Mouse (Mus musculus) left cerebral cortex, adult 8-10 months (tissue): ENCODE data around the gene Gmip. TPM values are rescaled to one million over a fixed set of nuclear protein-coding genes. Genes with fewer than 3 reads are reported as not detected.

Experiments
- DNase-seq, 2 experiments: peaks; one replicate each; pipeline ENCODE4 v3.0.0; 2022; ENCODE audit warnings: low spot score in 2 of 2
- total RNA-seq, 4 experiments: library from RNA; stranded (reverse); gene quantifications; 2 replicates each; pipeline ENCODE4 v1.2.4; 2022

The Gmip gene
- total RNA-seq: 10 to 100 TPM; 11.6 to 18.1 (median 15.7) TPM

GRCm38 (mm10) chr8:69808094-69808863, at the start of gene Gmip:
Gene Gmip, plus strand, starts transcription at chr8:69808679.
- no peak for DNase-seq

GRCm38 (mm10) chr8:69761814-69762445, 46.5 kb upstream of the Gmip start:
- no peak for DNase-seq

DNA sequence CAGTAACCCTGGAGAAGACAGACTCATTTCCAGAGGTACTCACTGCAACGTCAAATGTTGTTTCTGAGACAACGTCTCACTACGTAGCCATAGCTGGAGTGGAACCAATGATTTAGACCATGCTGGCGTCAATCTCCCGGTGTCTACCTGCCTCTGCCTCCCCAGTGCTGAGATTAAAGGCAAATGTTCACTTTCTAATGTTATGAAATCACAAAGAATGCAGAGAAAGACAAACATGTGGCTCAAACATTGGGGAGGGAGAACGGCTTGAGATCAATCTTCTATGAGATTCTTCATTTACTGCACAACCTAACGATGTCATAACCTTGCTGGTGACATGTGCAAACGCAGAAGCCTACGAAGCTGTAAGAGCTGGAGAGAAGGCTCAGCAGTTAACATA, 37.3 kb upstream of the Gmip start:
- DNase-seq: no peak

DNA sequence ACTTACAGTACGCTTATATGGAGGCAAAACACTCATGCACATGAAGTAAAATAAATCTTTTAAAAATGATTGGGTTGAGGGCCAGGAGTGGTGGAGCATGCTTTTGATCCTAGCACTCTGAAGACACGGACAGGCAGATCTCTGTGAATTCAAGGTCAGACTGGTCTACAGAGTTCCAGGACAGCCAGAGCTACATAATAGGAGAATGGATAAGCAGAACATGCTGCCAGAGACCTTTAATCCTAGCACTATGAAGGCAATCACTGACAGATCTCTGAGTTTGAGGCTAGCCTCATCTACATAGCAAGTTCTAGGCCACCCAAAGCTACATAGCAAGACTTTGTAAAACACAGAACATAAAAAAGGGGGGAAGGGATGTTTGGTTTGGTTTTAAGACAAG, 36.4 kb upstream of the Gmip start:
- no peak for DNase-seq

- peak; percentile 77 to 93 for DNase-seq
Measured at GRCm38 (mm10) chr8:69774503-69775148, 33.9 kb upstream of the Gmip start, which contains the start of gene Gm20422. Gene Gm20422, minus strand, starts transcription at chr8:69774886.

DNA sequence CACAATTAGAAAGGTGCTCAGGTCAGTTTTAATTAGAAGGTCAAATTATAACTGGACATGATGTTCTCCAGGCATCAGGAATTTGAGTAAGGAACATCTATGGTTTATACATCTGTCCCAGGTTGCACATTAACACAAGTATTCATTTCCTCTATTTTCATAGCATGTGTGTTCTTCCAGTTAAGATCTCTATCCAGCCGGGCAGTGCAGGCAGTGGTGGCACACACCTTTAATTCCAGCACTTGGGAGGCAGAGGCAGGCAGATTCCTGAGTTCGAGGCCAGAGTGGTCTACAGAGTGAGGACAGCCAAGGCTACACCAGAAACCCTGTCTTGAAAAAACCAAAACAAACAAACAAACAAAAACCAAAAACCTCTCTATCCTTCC, 33.3 kb upstream of the Gmip start:
- DNase-seq: no peak

DNA sequence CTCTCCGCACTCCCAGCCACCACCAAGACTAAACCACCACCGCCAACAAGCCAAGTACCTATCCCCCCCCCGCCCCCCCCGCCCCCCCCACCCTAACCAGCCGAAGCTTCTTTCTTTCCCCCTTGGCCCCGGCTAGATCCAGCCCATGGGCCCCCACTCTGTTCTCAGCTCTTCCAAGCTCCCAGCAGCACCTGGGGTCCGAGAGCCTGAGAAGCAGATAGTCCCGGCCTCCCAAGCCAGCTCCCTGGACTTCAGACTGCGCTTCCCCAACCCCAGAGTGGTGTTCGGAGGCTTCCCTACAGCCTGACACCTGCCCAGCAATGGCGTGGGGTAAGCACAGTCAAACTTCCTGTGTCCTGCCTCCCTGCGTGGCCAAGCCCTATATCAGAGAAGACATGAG, 31.4 kb upstream of the Gmip start:
- no peak for DNase-seq

DNA sequence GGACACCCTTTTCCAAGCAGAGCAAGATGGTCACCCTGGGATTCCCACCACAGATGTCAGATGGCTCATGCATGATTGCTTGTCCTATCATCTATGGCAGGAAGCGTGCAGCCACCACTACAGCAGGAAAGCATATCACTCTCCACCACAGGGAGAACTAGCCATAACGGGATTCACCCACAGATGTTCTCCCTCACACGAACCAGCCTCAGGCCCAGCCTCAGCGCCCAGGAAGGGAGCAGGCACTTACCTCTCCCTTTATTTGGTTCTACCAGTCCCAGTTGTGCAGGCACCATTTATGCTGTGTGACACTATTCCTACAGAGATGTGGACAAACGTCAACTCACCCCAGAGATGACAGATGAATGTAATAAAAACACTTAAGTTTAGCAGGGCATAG, 19.4 kb upstream of the Gmip start:
- peak in 1 of 2 experiments; percentile 4 for DNase-seq

GRCm38 (mm10) chr8:69789731-69790130, 18.7 kb upstream of the Gmip start:
- peak; percentile 0 to 1 for DNase-seq

DNA sequence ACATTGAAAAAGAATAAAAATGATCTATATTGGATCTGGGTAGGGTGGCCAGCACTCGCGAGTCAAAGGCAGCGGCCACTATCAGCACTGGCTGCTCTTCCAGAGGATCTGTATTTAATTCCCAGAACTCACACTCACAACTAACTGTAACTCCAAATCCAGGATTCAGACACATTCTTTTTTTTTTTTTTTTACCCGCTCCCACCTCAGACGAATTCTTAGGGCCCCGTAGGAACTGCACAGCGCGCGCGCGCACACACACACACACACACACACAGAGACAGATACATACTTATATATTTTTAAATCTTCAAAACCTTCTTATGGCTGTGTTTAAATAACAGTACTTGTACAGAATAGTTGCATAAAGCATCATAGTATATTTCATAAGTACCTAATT, 18.1 kb upstream of the Gmip start:
- DNase-seq: peak in 1 of 2 experiments; percentile 3

DNA sequence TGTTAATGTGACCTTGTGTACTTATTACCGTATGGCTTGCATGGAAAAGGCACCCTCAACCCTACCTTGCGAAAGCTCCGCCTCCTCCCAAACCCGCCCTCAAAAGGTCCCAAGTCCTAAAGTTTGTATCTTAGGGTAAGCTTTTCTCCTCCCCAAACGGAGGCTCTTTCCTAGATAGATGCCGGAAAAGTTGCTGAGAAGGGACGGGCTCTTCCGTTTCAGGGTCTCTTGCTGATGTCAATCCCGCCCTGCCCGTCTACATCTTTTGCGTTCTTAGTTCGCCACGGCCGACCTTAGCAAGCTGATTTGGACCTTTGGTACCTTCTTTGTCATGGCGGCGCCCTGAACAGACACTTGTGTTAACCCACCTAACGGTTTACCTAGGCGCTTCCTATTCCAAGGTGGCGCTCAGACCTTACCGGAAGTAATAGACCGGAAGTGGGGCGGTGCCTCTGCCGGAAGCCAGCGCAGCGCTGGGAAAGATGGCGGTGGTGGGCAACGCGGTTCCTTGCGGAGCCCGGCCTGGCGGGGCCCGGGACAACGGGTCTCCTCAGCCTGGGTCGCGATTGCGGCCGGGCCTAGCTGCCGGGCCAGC, 17.6 kb upstream of the Gmip start, which contains the start of the genes Atp13a1 and Zfp866:
Gene Atp13a1, plus strand, starts transcription at position 391 of the 595 bp plus-strand sequence.
Gene Zfp866, minus strand, starts transcription at position 406 of the 595 bp plus-strand sequence.
- DNase-seq: peak; percentile 78 to 79

- DNase-seq: peak in 1 of 2 experiments; percentile 33
Measured at GRCm38 (mm10) chr8:69791415-69792068, 16.9 kb upstream of the Gmip start.

DNA sequence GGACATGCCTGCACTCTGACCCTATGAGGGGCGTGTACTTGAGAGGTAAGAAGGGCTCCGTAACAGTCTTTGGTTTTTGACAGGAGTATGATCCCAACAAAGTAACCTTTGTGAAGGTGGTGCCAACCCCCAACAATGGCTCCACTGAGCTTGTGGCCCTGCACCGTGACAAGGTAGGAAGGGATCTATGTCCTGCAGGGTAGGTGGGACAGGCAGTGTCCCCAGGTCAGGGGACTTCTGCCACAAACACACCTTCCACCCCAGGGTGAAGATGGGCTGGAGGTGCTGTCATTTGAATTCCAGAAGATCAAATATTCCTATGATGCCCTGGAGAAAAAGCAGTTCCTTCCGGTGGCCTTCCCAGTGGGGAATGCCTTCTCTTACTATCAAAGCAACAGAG, 14.8 kb upstream of the Gmip start:
- peak in 1 of 2 experiments; percentile 4 for DNase-seq

DNA sequence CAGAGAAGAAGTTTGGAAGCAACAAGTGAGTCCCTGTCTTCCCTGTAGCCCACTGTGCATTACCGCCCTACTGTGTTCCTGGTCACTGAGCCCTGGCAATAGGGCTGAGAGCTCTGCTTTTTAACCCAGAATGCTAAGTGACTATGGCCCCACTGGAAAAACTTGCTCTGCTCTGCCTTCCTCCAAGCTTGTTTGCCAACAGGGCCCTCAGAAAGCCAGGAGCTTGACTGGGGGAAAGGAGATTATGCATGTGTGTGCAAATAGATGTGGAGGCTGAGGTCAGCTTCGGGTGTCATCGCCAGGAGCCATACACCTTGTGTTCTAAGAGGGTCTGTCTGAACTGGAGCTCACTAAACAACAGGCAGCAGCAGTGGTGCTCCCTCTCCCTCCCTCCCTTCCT, 14.4 kb upstream of the Gmip start:
- DNase-seq: peak; percentile 1 to 2

DNA sequence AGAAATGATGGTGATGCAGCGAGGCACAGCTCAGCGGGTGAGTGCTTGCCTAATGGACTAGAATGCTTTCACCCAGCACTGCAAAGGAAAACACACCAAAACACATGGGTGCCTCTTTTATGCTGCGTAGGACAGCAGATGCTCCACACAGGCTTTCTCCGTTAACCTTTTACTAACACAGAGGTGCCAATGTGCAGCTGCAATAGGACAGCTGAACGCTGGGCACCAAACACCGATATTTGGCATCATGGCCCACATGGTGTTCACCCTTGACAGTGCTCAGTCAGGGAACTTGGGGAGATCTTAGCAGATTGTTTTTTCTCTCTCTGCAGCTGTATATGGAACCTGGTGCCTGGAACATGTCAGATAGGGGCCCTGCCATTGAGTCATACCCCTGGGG, 13.6 kb upstream of the Gmip start:
- DNase-seq: no peak

DNA sequence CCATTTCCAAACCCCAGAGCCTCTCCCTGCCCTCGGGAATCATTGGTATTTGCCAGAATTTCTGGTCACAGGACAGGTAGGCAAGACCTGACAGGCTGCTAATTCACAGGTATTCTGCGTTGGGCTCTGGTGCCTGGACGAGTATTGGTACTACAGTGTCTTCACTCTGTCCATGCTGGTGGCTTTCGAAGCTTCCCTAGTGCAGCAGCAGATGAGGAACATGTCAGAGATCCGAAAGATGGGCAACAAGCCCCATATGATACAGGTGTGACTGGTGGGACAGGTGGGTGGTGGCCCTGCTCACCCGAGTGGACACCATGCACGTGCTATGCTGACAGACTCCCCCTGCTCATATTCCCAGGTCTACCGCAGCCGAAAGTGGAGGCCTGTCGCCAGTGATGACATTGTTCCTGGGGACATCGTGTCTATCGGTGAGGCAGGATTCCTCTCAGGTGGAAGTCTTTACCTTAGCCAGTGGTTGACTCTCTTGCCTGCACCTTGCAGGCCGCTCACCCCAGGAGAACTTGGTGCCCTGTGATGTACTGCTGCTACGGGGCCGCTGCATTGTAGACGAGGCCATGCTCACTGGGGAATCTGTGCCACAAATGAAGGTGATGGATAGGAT, 11.6 kb upstream of the Gmip start:
- peak in 1 of 2 experiments; percentile 6 for DNase-seq

DNA sequence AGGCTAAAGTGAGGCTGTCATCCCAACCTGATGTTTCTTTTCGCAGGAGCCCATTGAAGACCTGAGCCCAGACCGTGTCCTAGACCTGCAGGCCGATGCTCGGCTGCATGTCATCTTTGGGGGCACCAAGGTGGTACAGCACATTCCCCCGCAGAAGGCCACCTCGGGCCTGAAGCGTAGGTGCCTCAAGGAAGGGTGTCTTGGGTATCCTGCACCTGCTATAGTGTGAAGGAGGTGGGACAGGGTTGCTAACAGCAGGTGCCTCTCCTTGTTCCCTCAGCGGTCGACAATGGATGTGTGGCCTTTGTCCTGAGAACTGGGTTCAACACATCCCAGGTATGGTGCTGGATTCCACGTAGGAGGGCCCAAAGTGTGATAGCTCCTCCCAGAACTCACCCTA, 10.8 kb upstream of the Gmip start:
- peak in 1 of 2 experiments; percentile 4 for DNase-seq

GRCm38 (mm10) chr8:69799261-69799660, 9.2 kb upstream of the Gmip start:
- DNase-seq: peak in 1 of 2 experiments; percentile 6

- DNase-seq: peak in 1 of 2 experiments; percentile 3
Measured at GRCm38 (mm10) chr8:69799946-69800345, 8.5 kb upstream of the Gmip start.

- peak; percentile 0 to 3 for DNase-seq
Measured at GRCm38 (mm10) chr8:69801796-69802195, 6.7 kb upstream of the Gmip start.

- peak in 1 of 2 experiments; percentile 0 for DNase-seq
Measured at GRCm38 (mm10) chr8:69802216-69802615, 6.3 kb upstream of the Gmip start.
